Mouse (Mus musculus) left cerebral cortex, adult 2 months (tissue): ENCODE data around the gene Map3k14. TPM values are rescaled to one million over a fixed set of nuclear protein-coding genes. Genes with fewer than 3 reads are reported as not detected.
A peak's percentile ranks its signal among the peaks of the same experiment; 100 is the strongest.

Experiments
- DNase-seq, 2 experiments: peaks; one replicate each; pipeline ENCODE4 v3.0.0; 2021 to 2022; ENCODE audit warnings: low spot score in 2 of 2, mixed read lengths in 1 of 2; ENCODE audit errors: extremely low spot score in 1 of 2
- H3K27ac ChIP-seq: fragments of 200-600 bp; 2 replicates; pipeline ENCODE4 v1.8.1; 2022
- H3K4me3 ChIP-seq: fragments of 200-600 bp; 2 replicates; pipeline ENCODE4 v1.8.1; 2022
- CTCF ChIP-seq: fragments of 200-600 bp; IDR thresholded peaks from 2 replicates; pipeline ENCODE4 v1.8.1; 2022; ENCODE audit warnings: antibody characterized with exemption, mild to moderate bottlenecking, moderate library complexity
- intact Hi-C: fragments of 180-260 bp; cut with DNase I; formaldehyde crosslinking; loops from one replicate; pipeline ENCODE4 v1.15.1; 2025
- total RNA-seq, 2 experiments: library from RNA; stranded (reverse); gene quantifications; 2 replicates each; pipeline ENCODE4 v1.2.3; 2021

The Map3k14 gene
- total RNA-seq, 2 experiments from 2014 or later, result 4.4 to 4.9 TPM

DNA sequence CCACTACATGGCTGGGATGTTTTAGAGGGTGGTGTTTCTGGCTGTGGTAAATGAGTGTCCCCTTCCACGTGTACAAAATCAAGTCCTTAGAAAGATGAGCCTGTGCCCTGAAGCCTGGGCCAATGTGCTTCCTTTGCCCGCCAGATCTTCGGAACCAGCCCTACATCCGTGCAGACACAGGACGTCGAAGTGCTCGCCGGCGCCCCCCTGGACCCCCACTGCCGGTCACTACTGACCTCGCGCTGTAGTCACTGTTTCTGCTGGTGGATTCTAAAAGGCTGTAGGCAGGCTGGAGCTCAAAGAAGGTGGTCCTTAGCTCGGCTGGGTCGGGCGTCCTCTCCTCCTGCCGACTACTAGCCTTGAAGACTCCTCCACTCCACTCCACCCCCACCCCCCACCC is 68.9 kb downstream of the Map3k14 start:
- intact Hi-C loops, result loop anchor here (10.0 kb wide), 1 partner anchor 466 kb away; no protein-coding TSS in a partner anchor
- Histone ChIP-seq H3K4me3 (peak overlapping the region; percentile 53), H3K27ac (peak overlapping the region; percentile 98)
- DNase-seq, result no peak
- no peak for TF ChIP-seq CTCF

- DNase-seq, result peak in 1 of 2 experiments; percentile 63
- Histone ChIP-seq H3K4me3 (peak overlapping the region; percentile 53), H3K27ac (peak overlapping the region; percentile 98)
- no peak for TF ChIP-seq CTCF
- intact Hi-C loops, result loop anchor here (10.0 kb wide), 1 partner anchor 467 kb away; no protein-coding TSS in a partner anchor
Measured at GRCm38 (mm10) chr11:103197340-103197739, 69.9 kb downstream of the Map3k14 start.

- DNase-seq, result no peak
- H3K27ac ChIP-seq, result peak overlapping the region; percentile 98
- TF ChIP-seq CTCF, result no peak
- intact Hi-C loops, result loop anchor here (10.0 kb wide), 1 partner anchor 469 kb away; no protein-coding TSS in a partner anchor
- peak overlapping the region; percentile 62 for H3K4me3 ChIP-seq
Measured at GRCm38 (mm10) chr11:103195656-103196055, 71.6 kb downstream of the Map3k14 start.

DNA sequence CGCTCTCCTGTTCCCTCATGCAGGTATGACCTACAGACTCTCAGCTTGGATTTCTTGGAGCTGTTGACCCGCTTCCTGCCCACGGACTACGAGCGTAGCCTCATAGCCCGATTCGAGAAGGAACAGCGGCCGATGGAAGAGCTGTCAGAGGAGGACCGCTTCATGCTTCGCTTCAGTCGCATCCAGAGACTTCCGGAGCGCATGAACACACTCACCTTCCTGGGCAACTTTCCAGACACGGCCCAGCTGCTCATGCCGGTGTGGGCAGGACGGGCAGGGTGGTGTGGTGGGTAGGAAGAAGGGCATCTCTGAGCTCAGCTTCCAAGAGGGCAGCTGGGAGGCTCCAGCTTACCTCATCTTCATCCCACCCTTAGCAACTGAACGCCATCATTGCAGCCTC is 72.0 kb downstream of the Map3k14 start:
- Histone ChIP-seq H3K27ac (peak overlapping the region; percentile 98), H3K4me3 (peak overlapping the region; percentile 62)
- no peak for TF ChIP-seq CTCF
- intact Hi-C loops, result loop anchor here (10.0 kb wide), 1 partner anchor 470 kb away; no protein-coding TSS in a partner anchor
- peak in 1 of 2 experiments; percentile 64 for DNase-seq

- H3K4me3 ChIP-seq, result peak overlapping the region; percentile 62
- intact Hi-C loops, result loop anchor here (2.0 to 10.0 kb wide), 2 partner anchors 23 to 471 kb away; partner anchors contain the start of gene Fmnl1
- DNase-seq, result no peak
- peak overlapping the region; percentile 98 for H3K27ac ChIP-seq
- no peak for TF ChIP-seq CTCF
Measured at GRCm38 (mm10) chr11:103193825-103194168, 73.5 kb downstream of the Map3k14 start.

DNA sequence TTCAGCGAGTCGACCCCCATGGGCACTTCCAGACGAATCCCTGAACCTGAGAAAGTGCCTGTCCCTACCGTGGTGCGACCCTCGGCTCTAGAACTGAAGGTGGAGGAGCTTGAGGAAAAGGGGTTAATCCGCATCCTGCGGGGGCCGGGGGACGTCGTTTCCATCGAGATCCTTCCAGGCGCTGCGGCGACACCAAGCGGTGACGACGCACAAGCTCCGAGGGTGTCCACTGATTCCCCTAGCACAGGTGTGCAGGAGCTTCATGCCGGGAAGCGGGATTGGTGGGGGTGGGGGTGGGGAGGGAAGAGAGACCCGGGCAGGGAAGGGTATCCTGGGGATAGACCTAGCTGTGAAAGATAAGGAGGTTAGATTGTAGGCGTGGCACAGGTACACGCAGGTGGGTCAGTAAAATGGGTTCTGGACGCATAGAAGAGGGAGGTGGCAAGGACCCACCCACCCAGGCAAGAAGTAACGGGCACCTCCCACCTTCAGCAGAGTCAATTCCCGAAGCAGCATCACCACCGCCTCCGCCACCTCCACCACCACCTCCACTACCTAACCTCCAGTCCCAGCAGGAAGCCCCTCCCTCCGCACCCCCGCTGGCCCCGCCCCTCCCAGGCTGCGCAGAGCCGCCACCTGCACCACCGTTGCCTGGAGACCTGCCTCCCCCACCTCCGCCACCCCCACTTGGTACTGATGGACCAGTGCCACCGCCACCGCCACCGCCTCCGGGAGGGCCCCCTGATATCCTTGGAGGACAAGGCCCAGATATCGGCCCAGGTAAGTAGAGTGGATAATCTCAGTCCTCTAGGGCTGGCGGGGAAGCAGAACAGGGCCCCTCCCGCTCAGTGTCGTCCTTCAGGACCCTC is 74.1 kb downstream of the Map3k14 start:
- DNase-seq, result peak; percentile 76 to 79
- H3K4me3 ChIP-seq, result peak overlapping the region; percentile 62
- H3K27ac ChIP-seq, result peak overlapping the region; percentile 98
- peak; percentile 43 for TF ChIP-seq CTCF
- intact Hi-C loops, result loop anchor here (2.0 to 10.0 kb wide), 2 partner anchors 22 to 472 kb away; partner anchors contain the start of gene Fmnl1

DNA sequence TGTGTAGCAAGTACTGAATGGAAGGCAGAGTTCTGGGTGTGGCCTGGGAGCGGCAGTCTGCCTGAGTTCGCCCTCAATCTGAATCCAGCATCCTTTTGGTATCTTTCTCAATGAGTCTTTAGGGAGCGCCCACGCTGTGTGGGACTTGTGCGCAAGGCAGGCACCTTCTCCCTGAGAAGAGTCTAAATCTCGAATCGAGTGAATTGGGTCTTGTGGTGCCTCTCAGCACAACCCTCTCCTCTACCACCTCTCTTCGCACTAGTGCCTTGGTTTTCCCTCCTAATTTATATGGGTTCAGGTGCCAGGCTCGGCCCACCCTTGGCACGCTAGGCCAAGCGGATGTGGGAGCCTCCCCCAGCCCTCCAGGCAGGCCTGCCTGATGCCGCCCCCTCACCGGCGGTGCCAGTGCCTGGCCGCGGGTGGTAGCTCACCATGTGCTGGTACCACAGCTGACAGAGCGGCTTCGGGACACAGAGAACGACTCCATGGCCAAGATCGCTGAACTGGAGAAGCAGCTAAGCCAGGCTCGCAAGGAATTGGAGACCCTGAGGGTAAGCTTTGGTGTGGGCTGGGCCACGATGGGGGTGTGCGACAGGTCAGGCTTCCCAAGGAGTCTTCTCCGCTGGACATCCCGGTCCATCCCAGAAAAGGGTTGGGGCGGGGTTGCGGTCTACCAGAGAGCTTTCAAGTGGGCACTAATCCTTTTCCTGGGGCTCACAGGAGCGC is 74.9 kb downstream of the Map3k14 start:
- TF ChIP-seq CTCF, result no peak
- Histone ChIP-seq H3K4me3 (peak overlapping the region; percentile 62), H3K27ac (peak overlapping the region; percentile 98)
- intact Hi-C loops, result loop anchor here (2.0 to 10.0 kb wide), 2 partner anchors 22 to 472 kb away; partner anchors contain the start of gene Fmnl1
- DNase-seq, result peak; percentile 72 to 80

GRCm38 (mm10) chr11:103184891-103185290 is 82.4 kb downstream of the Map3k14 start:
- peak in 1 of 2 experiments; percentile 46 for DNase-seq
- TF ChIP-seq CTCF, result peak; percentile 69
- Histone ChIP-seq H3K27ac (no peak overlapping the region), H3K4me3 (no peak overlapping the region)
- intact Hi-C loops, result loop anchor here (2.0 kb wide), 1 partner anchor 14 kb away; the partner anchor contains the start of gene Fmnl1

- no peak for DNase-seq
- intact Hi-C loops, result no loop called here
- TF ChIP-seq CTCF, result no peak
- no peak overlapping the region for H3K4me3 ChIP-seq
- no peak overlapping the region for H3K27ac ChIP-seq
Measured at GRCm38 (mm10) chr11:103181911-103182310, 85.4 kb downstream of the Map3k14 start.

- Histone ChIP-seq H3K4me3 (no peak overlapping the region), H3K27ac (no peak overlapping the region)
- TF ChIP-seq CTCF, result no peak
- intact Hi-C loops, result no loop called here
- no peak for DNase-seq
Measured at GRCm38 (mm10) chr11:103181349-103181748, 85.9 kb downstream of the Map3k14 start.

DNA sequence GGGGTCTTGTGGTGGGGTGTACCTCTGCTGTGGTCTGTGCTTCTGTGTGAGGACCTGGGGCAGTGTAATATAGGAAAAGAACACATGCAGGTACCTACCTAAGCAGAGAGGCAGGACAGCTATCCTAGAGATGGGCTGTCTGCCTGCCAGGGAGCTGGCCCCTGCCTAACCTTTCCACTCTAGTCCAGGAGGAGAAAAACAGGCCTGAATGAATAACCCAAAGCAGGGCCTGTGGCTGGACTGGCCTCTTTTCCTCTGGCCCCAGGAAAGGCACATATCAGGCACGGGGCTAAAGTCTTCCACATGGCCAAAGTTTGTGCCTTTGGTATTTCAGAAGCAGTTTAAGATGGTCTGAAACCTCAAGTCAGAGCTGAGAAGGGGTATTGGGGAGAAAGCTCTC is 86.8 kb downstream of the Map3k14 start:
- Histone ChIP-seq H3K4me3 (no peak overlapping the region), H3K27ac (no peak overlapping the region)
- intact Hi-C loops, result no loop called here
- DNase-seq, result no peak
- no peak for TF ChIP-seq CTCF

DNA sequence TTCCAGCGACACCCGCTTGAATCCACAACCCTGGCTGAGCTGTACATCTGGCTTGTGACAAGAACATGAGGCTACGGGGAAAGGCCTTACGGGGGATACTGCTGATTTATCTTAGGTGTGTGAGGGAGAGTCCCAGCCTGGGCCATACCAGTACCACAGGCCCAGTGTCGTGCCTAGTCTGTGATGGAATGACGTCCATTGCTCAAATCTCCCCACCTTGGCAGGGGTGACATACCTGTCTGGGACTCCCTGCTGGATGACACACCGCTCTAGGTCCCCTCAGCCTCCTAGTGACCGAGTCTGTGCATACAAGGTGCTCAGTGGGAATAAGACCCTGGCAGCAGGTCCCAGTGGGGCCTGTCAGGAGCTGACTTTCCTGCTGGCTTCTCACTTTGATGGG is 88.5 kb downstream of the Map3k14 start:
- intact Hi-C loops, result no loop called here
- Histone ChIP-seq H3K4me3 (no peak overlapping the region), H3K27ac (no peak overlapping the region)
- no peak for DNase-seq
- TF ChIP-seq CTCF, result no peak
